Mouse (Mus musculus) lung, embryonic 15.5 days (tissue): Measurements from ENCODE around the gene Grid2. TPM values are rescaled to one million over a fixed set of nuclear protein-coding genes. Genes with fewer than 3 reads are reported as not detected.

Experiments
- ATAC-seq: fragments of 200-750 bp; cut with Nextera tagmentation; 2 replicates; pipeline ENCODE4 v1.8.0; 2017; ENCODE audit warnings: moderate number of reproducible peaks, borderline replicate concordance; ENCODE audit not compliant: low FRiP score, low TSS enrichment; ENCODE audit errors: extremely low read depth
- H3K27ac ChIP-seq: fragments of 300-500 bp; sonication (generic); 2 replicates; pipeline ENCODE4 v1.5.1; 2015; ENCODE audit warnings: moderate library complexity, mild to moderate bottlenecking, inconsistent platforms
- H3K27me3 ChIP-seq: fragments of 300-500 bp; sonication (generic); 2 replicates; pipeline ENCODE4 v1.6.1; 2015; ENCODE audit warnings: inconsistent platforms
- H3K36me3 ChIP-seq: fragments of 300-500 bp; sonication (generic); 2 replicates; pipeline ENCODE4 v1.6.1; 2015; ENCODE audit warnings: inconsistent platforms
- H3K4me1 ChIP-seq: fragments of 300-500 bp; sonication (generic); 2 replicates; pipeline ENCODE4 v1.6.1; 2015; ENCODE audit warnings: inconsistent platforms
- H3K4me2 ChIP-seq: fragments of 300-500 bp; sonication (generic); 2 replicates; pipeline ENCODE4 v1.6.1; 2015; ENCODE audit warnings: inconsistent platforms, mild to moderate bottlenecking, moderate library complexity
- H3K4me3 ChIP-seq: fragments of 300-500 bp; sonication (generic); 2 replicates; pipeline ENCODE4 v1.5.1; 2015; ENCODE audit warnings: mild to moderate bottlenecking, inconsistent platforms
- H3K9ac ChIP-seq: fragments of 300-500 bp; sonication (generic); 2 replicates; pipeline ENCODE4 v1.6.1; 2015; ENCODE audit warnings: inconsistent platforms
- H3K9me3 ChIP-seq: fragments of 300-500 bp; sonication (generic); 2 replicates; pipeline ENCODE4 v1.6.1; 2016; ENCODE audit warnings: inconsistent platforms
- WGBS: fragments of 180-500 bp; shearing (Covaris S2); methylation state at CpG from one replicate; pipeline ENCODE4 v1.1.7; 2015; 5-methylcytosine and 5-hydroxymethylcytosine counted together
- polyA plus RNA-seq: library from polyadenylated mRNA; unstranded; fragments of >200 nt; fragmentation: Nextera tagmentation; extraction: Ambion mirVana; gene quantifications from 2 replicates; pipeline ENCODE4 v1.2.1, GENCODE M21; 2015

The Grid2 gene
- polyA plus RNA-seq, 1 experiment from 2014 or later, result 1.1 TPM

GRCm38 (mm10) chr6:63659423-63659822 is 403.7 kb downstream of the Grid2 start:
- H3K27me3 ChIP-seq, result no peaks in the 10 kb centered on the region
- no peak overlapping the region for H3K4me2 ChIP-seq
- no peak overlapping the region for H3K4me3 ChIP-seq
- no peaks in the 10 kb centered on the region for H3K36me3 ChIP-seq
- no peak overlapping the region for H3K9ac ChIP-seq
- no peaks in the 10 kb centered on the region for H3K4me1 ChIP-seq
- no peaks in the 10 kb centered on the region for H3K9me3 ChIP-seq
- no peak for ATAC-seq
- 76% methylated on average over 3 of the region's 3 CpGs for WGBS
- H3K27ac ChIP-seq, result no peak overlapping the region

GRCm38 (mm10) chr6:63685689-63686088 is 430.0 kb downstream of the Grid2 start:
- Histone ChIP-seq H3K9ac (no peak overlapping the region), H3K4me1 (no peaks in the 10 kb centered on the region), H3K4me2 (no peak overlapping the region), H3K4me3 (no peak overlapping the region), H3K36me3 (no peaks in the 10 kb centered on the region), H3K9me3 (no peaks in the 10 kb centered on the region), H3K27me3 (no peaks in the 10 kb centered on the region), H3K27ac (no peak overlapping the region)
- WGBS, result 43% methylated on average over 3 of the region's 3 CpGs
- ATAC-seq, result no peak

- Histone ChIP-seq H3K36me3 (no peaks in the 10 kb centered on the region), H3K9me3 (no peaks in the 10 kb centered on the region), H3K9ac (no peak overlapping the region), H3K4me2 (no peak overlapping the region), H3K4me3 (no peak overlapping the region), H3K27me3 (no peaks in the 10 kb centered on the region), H3K27ac (no peak overlapping the region), H3K4me1 (no peaks in the 10 kb centered on the region)
- no peak for ATAC-seq
- 87% methylated on average over 1 of the region's 1 CpGs for WGBS
Measured at GRCm38 (mm10) chr6:63701684-63702083, 446.0 kb downstream of the Grid2 start.

GRCm38 (mm10) chr6:63733740-63734139 is 478.1 kb downstream of the Grid2 start:
- Histone ChIP-seq H3K9me3 (no peaks in the 10 kb centered on the region), H3K9ac (no peak overlapping the region), H3K27me3 (no peaks in the 10 kb centered on the region), H3K4me2 (no peak overlapping the region), H3K27ac (no peak overlapping the region), H3K36me3 (no peaks in the 10 kb centered on the region), H3K4me3 (no peak overlapping the region), H3K4me1 (no peaks in the 10 kb centered on the region)
- ATAC-seq, result no peak
- WGBS, result 57% methylated on average over 2 of the region's 2 CpGs

- 58% methylated on average over 2 of the region's 2 CpGs for WGBS
Measured at GRCm38 (mm10) chr6:63762535-63762934, 506.9 kb downstream of the Grid2 start.

GRCm38 (mm10) chr6:63794679-63795078 is 539.0 kb downstream of the Grid2 start:
- H3K9me3 ChIP-seq, result no peaks in the 10 kb centered on the region
- no peak overlapping the region for H3K4me3 ChIP-seq
- H3K27ac ChIP-seq, result no peak overlapping the region
- no peaks in the 10 kb centered on the region for H3K4me1 ChIP-seq
- no peak overlapping the region for H3K9ac ChIP-seq
- H3K36me3 ChIP-seq, result no peaks in the 10 kb centered on the region
- H3K27me3 ChIP-seq, result no peaks in the 10 kb centered on the region
- ATAC-seq, result no peak
- no peak overlapping the region for H3K4me2 ChIP-seq

More at GRCm38 (mm10) chr6:63762535-63762934, 506.9 kb downstream of the Grid2 start:
- ATAC-seq, result no peak
- H3K27ac ChIP-seq, result no peak overlapping the region
- no peak overlapping the region for H3K4me2 ChIP-seq
- H3K27me3 ChIP-seq, result no peaks in the 10 kb centered on the region
- no peak overlapping the region for H3K9ac ChIP-seq
- H3K4me1 ChIP-seq, result no peaks in the 10 kb centered on the region
- H3K36me3 ChIP-seq, result no peaks in the 10 kb centered on the region
- no peak overlapping the region for H3K4me3 ChIP-seq
- H3K9me3 ChIP-seq, result no peaks in the 10 kb centered on the region

- no peak overlapping the region for H3K4me3 ChIP-seq
- H3K9me3 ChIP-seq, result no peaks in the 10 kb centered on the region
- H3K4me2 ChIP-seq, result no peak overlapping the region
- no peak overlapping the region for H3K9ac ChIP-seq
- no peak for ATAC-seq
- H3K27ac ChIP-seq, result no peak overlapping the region
- no peaks in the 10 kb centered on the region for H3K27me3 ChIP-seq
- WGBS, result 75% methylated on average over 5 of the region's 5 CpGs
- no peaks in the 10 kb centered on the region for H3K36me3 ChIP-seq
- H3K4me1 ChIP-seq, result no peaks in the 10 kb centered on the region
Measured at GRCm38 (mm10) chr6:63820236-63820635, 564.6 kb downstream of the Grid2 start.

GRCm38 (mm10) chr6:63862628-63863027 is 607.0 kb downstream of the Grid2 start:
- no peak overlapping the region for H3K4me3 ChIP-seq
- 26% methylated on average over 2 of the region's 2 CpGs for WGBS
- ATAC-seq, result no peak

GRCm38 (mm10) chr6:63877088-63877764 is 621.5 kb downstream of the Grid2 start:
- 50% methylated on average over 3 of the region's 3 CpGs for WGBS
- Histone ChIP-seq H3K36me3 (no peaks in the 10 kb centered on the region), H3K4me1 (no peaks in the 10 kb centered on the region), H3K4me3 (no peak overlapping the region), H3K9me3 (no peaks in the 10 kb centered on the region), H3K27me3 (no peaks in the 10 kb centered on the region), H3K9ac (no peak overlapping the region), H3K4me2 (no peak overlapping the region), H3K27ac (no peak overlapping the region)
- no peak for ATAC-seq

More at GRCm38 (mm10) chr6:63862628-63863027, 607.0 kb downstream of the Grid2 start:
- H3K27me3 ChIP-seq, result no peaks in the 10 kb centered on the region
- H3K4me1 ChIP-seq, result no peaks in the 10 kb centered on the region
- H3K36me3 ChIP-seq, result no peaks in the 10 kb centered on the region
- H3K9me3 ChIP-seq, result no peaks in the 10 kb centered on the region
- no peak overlapping the region for H3K27ac ChIP-seq
- no peak overlapping the region for H3K4me2 ChIP-seq
- no peak overlapping the region for H3K9ac ChIP-seq

- H3K27ac ChIP-seq, result no peak overlapping the region
- H3K4me1 ChIP-seq, result no peaks in the 10 kb centered on the region
- no peaks in the 10 kb centered on the region for H3K27me3 ChIP-seq
- H3K4me3 ChIP-seq, result no peak overlapping the region
- no peak overlapping the region for H3K9ac ChIP-seq
- H3K9me3 ChIP-seq, result no peaks in the 10 kb centered on the region
- WGBS, result 48% methylated on average over 6 of the region's 6 CpGs
- H3K4me2 ChIP-seq, result no peak overlapping the region
- ATAC-seq, result no peak
- H3K36me3 ChIP-seq, result no peaks in the 10 kb centered on the region
Measured at GRCm38 (mm10) chr6:63877765-63878345, 622.2 kb downstream of the Grid2 start.

GRCm38 (mm10) chr6:63894714-63895113 is 639.0 kb downstream of the Grid2 start:
- H3K9me3 ChIP-seq, result no peaks in the 10 kb centered on the region
- ATAC-seq, result no peak
- H3K9ac ChIP-seq, result no peak overlapping the region
- no peak overlapping the region for H3K4me2 ChIP-seq
- H3K36me3 ChIP-seq, result no peaks in the 10 kb centered on the region
- no peaks in the 10 kb centered on the region for H3K27me3 ChIP-seq
- no peak overlapping the region for H3K27ac ChIP-seq
- 55% methylated on average over 3 of the region's 3 CpGs for WGBS
- no peaks in the 10 kb centered on the region for H3K4me1 ChIP-seq
- no peak overlapping the region for H3K4me3 ChIP-seq

GRCm38 (mm10) chr6:63898171-63898570 is 642.5 kb downstream of the Grid2 start:
- Histone ChIP-seq H3K4me2 (no peak overlapping the region), H3K27me3 (no peaks in the 10 kb centered on the region), H3K9ac (no peak overlapping the region), H3K27ac (no peak overlapping the region), H3K36me3 (no peaks in the 10 kb centered on the region), H3K4me1 (no peaks in the 10 kb centered on the region), H3K4me3 (no peak overlapping the region), H3K9me3 (no peaks in the 10 kb centered on the region)
- ATAC-seq, result no peak
- 91% methylated on average over 2 of the region's 2 CpGs for WGBS
